Comparison of ENCODE assay signal across 24 mouse cellular contexts in genomic region chr6:12069357-12069756, GRCm38 (mm10).
A peak's percentile ranks its signal among the peaks of the same experiment; 100 is the strongest.
DNase-seq lines count a peak whose midpoint lies in the region; ATAC-seq and TF ChIP-seq lines count a peak whose summit lies in the region.
"Had no signal": no experiment of that assay in that cellular context is flagged by ENCODE, and none has a peak within 500 bp of the region (broad histone marks: within the 10 kb centered on the region; RNA-seq: fewer than 3 reads in every experiment).

No protein-coding gene starts in this region.

- H3K27me3 ChIP-seq in embryonic facial prominence, embryonic 10.5 days (replicated peaks; ENCODE audit: low read depth, poor library complexity, severe bottlenecking): no peaks in the 10 kb centered on the region
- no peaks in the 10 kb centered on the region for H3K27me3 ChIP-seq in intestine, postnatal 0 days (replicated peaks; ENCODE audit: control insufficient read depth, insufficient read depth, low read length)
- H3K27me3 ChIP-seq: embryonic facial prominence, embryonic 12.5 days; forebrain, embryonic 13.5 days; forebrain, embryonic 15.5 days; Patski had no signal

- no peak overlapping the region for H3K4me3 ChIP-seq in gastrocnemius, adult 2 months
- H3K4me3 ChIP-seq in embryonic facial prominence, embryonic 10.5 days: no peak overlapping the region
- H3K4me3 ChIP-seq in intestine, postnatal 0 days (ENCODE audit: low read depth, low read length): no peak overlapping the region
- H3K4me3 ChIP-seq: embryonic facial prominence, embryonic 12.5 days; forebrain, embryonic 13.5 days; forebrain, embryonic 15.5 days had no signal

- H3K36me3 ChIP-seq in embryonic facial prominence, embryonic 10.5 days (replicated peaks): peaks cover 14% of the 10 kb centered on the region; the same call in 1 of the 2 replicates
- H3K36me3 ChIP-seq in intestine, postnatal 0 days (ENCODE audit: control insufficient read depth, insufficient read depth): no peaks in the 10 kb centered on the region
- H3K36me3 ChIP-seq: forebrain, embryonic 15.5 days had no signal

- 0 out of 2 replicates have a peak, but pooled peaks have one; percentile 21 for ATAC-seq in frontal cortex, adult (ENCODE audit: low TSS enrichment)
- peak; percentile 73 for ATAC-seq in CD4-positive, CD25-positive, alpha-beta regulatory T cell, adult 4 months
- ATAC-seq in activated CD4-positive, CD25-positive, alpha-beta regulatory T cell, adult 4 months: peak; percentile 28
- peak; percentile 61 for ATAC-seq in inflammation-experienced regulatory T-cells, adult 6 months
- no peak for ATAC-seq in intestine, postnatal 0 days
- ATAC-seq: forebrain, embryonic 13.5 days; forebrain, embryonic 15.5 days; forebrain, postnatal 0 days; Patski had no signal

- intact Hi-C loops in gastrocnemius, adult 2 months (cut with DNase I): no loop called here

- no peak overlapping the region for H3K4me2 ChIP-seq in intestine, postnatal 0 days (replicated peaks; ENCODE audit: low read depth)
- H3K4me2 ChIP-seq: embryonic facial prominence, embryonic 12.5 days; forebrain, embryonic 13.5 days; forebrain, embryonic 15.5 days had no signal

- H3K4me1 ChIP-seq in embryonic facial prominence, embryonic 10.5 days: no peaks in the 10 kb centered on the region
- no peaks in the 10 kb centered on the region for H3K4me1 ChIP-seq in intestine, postnatal 0 days (replicated peaks; ENCODE audit: control insufficient read depth, insufficient read depth, low read length)
- H3K4me1 ChIP-seq: embryonic facial prominence, embryonic 12.5 days; forebrain, embryonic 13.5 days; forebrain, embryonic 15.5 days had no signal

- no peak for DNase-seq in frontal cortex, postnatal 14 days (ENCODE audit: low spot score in 2 of 2)
- no peak for DNase-seq in gastrocnemius, adult 2 months
- DNase-seq in embryonic facial prominence, embryonic 10.5 days (ENCODE audit: low spot score): no peak
- DNase-seq: adrenal gland, adult 2 months; adrenal gland, postnatal 10 days; adrenal gland, postnatal 25 days; cerebellum, adult 11 months; cerebellum, adult 18-20 months; cerebellum, adult 8-10 months; cerebellum, adult 9-11 months; cerebellum, postnatal 14 days; cerebellum, postnatal 36 days; embryo, embryonic 11 days; forebrain, postnatal 0 days had no signal

- no peak overlapping the region for H3K27ac ChIP-seq in gastrocnemius, adult 2 months
- no peak overlapping the region for H3K27ac ChIP-seq in embryonic facial prominence, embryonic 10.5 days (replicated peaks)
- H3K27ac ChIP-seq in intestine, postnatal 0 days (ENCODE audit: low read depth, low read length): no peak overlapping the region
- H3K27ac ChIP-seq: embryonic facial prominence, embryonic 12.5 days; forebrain, embryonic 13.5 days; forebrain, embryonic 15.5 days had no signal

- H3K9me3 ChIP-seq in embryonic facial prominence, embryonic 10.5 days: no peaks in the 10 kb centered on the region
- H3K9me3 ChIP-seq in intestine, postnatal 0 days (ENCODE audit: control insufficient read depth): no peaks in the 10 kb centered on the region
- H3K9me3 ChIP-seq: embryonic facial prominence, embryonic 12.5 days; forebrain, embryonic 13.5 days; forebrain, embryonic 15.5 days; G1E had no signal

- WGBS in embryonic facial prominence, embryonic 10.5 days: 81% methylated on average over 2 of the region's 2 CpGs
- WGBS in intestine, postnatal 0 days: 75% methylated on average over 2 of the region's 2 CpGs

- TF ChIP-seq CTCF in gastrocnemius, adult 2 months (IDR thresholded peaks at IDR 0.05): no peak
- no peak for TF ChIP-seq CTCF in intestine, postnatal 0 days (IDR thresholded peaks at IDR 0.05; ENCODE audit: low read depth)

- H3K9ac ChIP-seq in intestine, postnatal 0 days (ENCODE audit: low read depth, low read length): no peak overlapping the region
- H3K9ac ChIP-seq: embryonic facial prominence, embryonic 12.5 days; forebrain, embryonic 13.5 days; forebrain, embryonic 15.5 days; forebrain, postnatal 0 days had no signal
